Mouse (Mus musculus): ENCODE measurements at regions not wholly inside any gene's neighbourhood (a gene's known extent, or its start where the extent isn't known, plus 50 kb on each side); places are given as distances from the start of the nearest gene placed in this dataset.

- TF ChIP-seq CTCF (IDR thresholded peaks at IDR 0.05; ENCODE audit: low read depth) (no peak), EP300 (optimal IDR thresholded peaks at IDR 0.05) (no peak)
Observed at GRCm38 (mm10) chr7:123686547-123686946, 186.3 kb upstream of the Zkscan2 start.

Measured in stomach, postnatal 0 days (tissue).